Mouse (Mus musculus) stomach, embryonic 14.5 days (tissue): ENCODE measurements around the gene Hkdc1. TPM values are rescaled to one million over a fixed set of nuclear protein-coding genes. Genes with fewer than 3 reads are reported as not detected.

ENCODE experiments used
- ATAC-seq: fragments of 200-750 bp; cut with Nextera tagmentation; 2 replicates; pipeline ENCODE4 v1.8.0; 2017; ENCODE audit warnings: low read depth, moderate TSS enrichment; ENCODE audit not compliant: insufficient number of reproducible peaks, insufficient read depth, low FRiP score
- H3K27ac ChIP-seq: fragments of 300-500 bp; sonication (generic); 2 replicates; pipeline ENCODE4 v1.5.1; 2014; ENCODE audit warnings: mild to moderate bottlenecking, low read length, moderate library complexity, mixed read lengths
- H3K27me3 ChIP-seq: fragments of 300-500 bp; sonication (generic); 2 replicates; pipeline ENCODE4 v1.6.1; 2014; ENCODE audit warnings: low read length, control low read depth, mixed read lengths; ENCODE audit not compliant: control insufficient read depth, insufficient read depth
- H3K36me3 ChIP-seq: fragments of 300-500 bp; sonication (generic); 2 replicates; pipeline ENCODE4 v1.6.1; 2014; ENCODE audit warnings: mild to moderate bottlenecking, control low read depth, low read length, moderate library complexity, mixed read lengths; ENCODE audit not compliant: control insufficient read depth, insufficient read depth
- H3K4me1 ChIP-seq: fragments of 300-500 bp; sonication (generic); 2 replicates; pipeline ENCODE4 v1.6.1; 2014; ENCODE audit warnings: low read length, control low read depth, mixed read lengths; ENCODE audit not compliant: control insufficient read depth, insufficient read depth
- H3K4me2 ChIP-seq: fragments of 300-500 bp; sonication (generic); replicated peaks from 2 replicates; pipeline ENCODE4 v1.6.1; 2014; ENCODE audit warnings: low read depth, low read length, control low read depth
- H3K4me3 ChIP-seq: fragments of 300-500 bp; sonication (generic); 2 replicates; pipeline ENCODE4 v1.5.1; 2014; ENCODE audit warnings: low read depth, low read length, control low read depth
- H3K9ac ChIP-seq: fragments of 300-500 bp; sonication (generic); replicated peaks from 2 replicates; pipeline ENCODE4 v1.6.1; 2014; ENCODE audit warnings: low read depth, mild to moderate bottlenecking, control low read depth, low read length, moderate library complexity, mixed read lengths
- H3K9me3 ChIP-seq: fragments of 300-500 bp; sonication (generic); 2 replicates; pipeline ENCODE4 v1.6.1; 2016; ENCODE audit warnings: low read depth, low read length, control low read depth; ENCODE audit not compliant: control insufficient read depth
- WGBS: fragments of 180-500 bp; shearing (Covaris S2); extraction: QIAGEN DNeasy Blood & Tissue Kit; methylation state at CpG from one replicate; pipeline ENCODE4 v1.1.7; 2014; 5-methylcytosine and 5-hydroxymethylcytosine counted together
- polyA plus RNA-seq: library from polyadenylated mRNA; unstranded; fragments of >200 nt; fragmentation: Nextera tagmentation; extraction: Ambion mirVana; gene quantifications from 2 replicates; pipeline ENCODE4 v1.2.1, GENCODE M21; 2014

Gene Hkdc1
- polyA plus RNA-seq, 1 experiment from 2014 or later: 2.0 TPM

GRCm38 (mm10) chr10:62425081-62425871 is 3.0 kb upstream of the Hkdc1 start:
- no peaks in the 10 kb centered on the region for H3K27me3 ChIP-seq
- 34% methylated on average over 9 of the region's 9 CpGs for WGBS
- H3K4me2 ChIP-seq: no peak overlapping the region
- H3K36me3 ChIP-seq: peaks cover 22% of the 10 kb centered on the region
- H3K4me3 ChIP-seq: no peak overlapping the region
- ATAC-seq: peak; percentile 43; the same call in 1 of the 2 replicates
- H3K27ac ChIP-seq: peak overlapping the region; percentile 44; the same call in 1 of the 2 replicates
- H3K9ac ChIP-seq: no peak overlapping the region
- H3K4me1 ChIP-seq: 0 out of 2 replicates have a peak, but pooled peaks cover 8% of the 10 kb centered on the region
- no peaks in the 10 kb centered on the region for H3K9me3 ChIP-seq

GRCm38 (mm10) chr10:62421127-62421526 is 1.2 kb downstream of the Hkdc1 start:
- Histone ChIP-seq H3K27ac (peak overlapping the region; percentile 1; the same call in 1 of the 2 replicates), H3K4me3 (no peak overlapping the region), H3K36me3 (no peaks in the 10 kb centered on the region), H3K27me3 (no peaks in the 10 kb centered on the region), H3K4me2 (no peak overlapping the region), H3K4me1 (0 out of 2 replicates have a peak, but pooled peaks cover 8% of the 10 kb centered on the region), H3K9ac (no peak overlapping the region), H3K9me3 (no peaks in the 10 kb centered on the region)
- ATAC-seq: no peak
- 63% methylated on average over 3 of the region's 3 CpGs for WGBS

GRCm38 (mm10) chr10:62420399-62420798 is 1.9 kb downstream of the Hkdc1 start:
- no peak overlapping the region for H3K9ac ChIP-seq
- H3K4me2 ChIP-seq: no peak overlapping the region
- ATAC-seq: no peak
- H3K36me3 ChIP-seq: no peaks in the 10 kb centered on the region
- 0 out of 2 replicates have a peak, but pooled peaks cover 6% of the 10 kb centered on the region for H3K4me1 ChIP-seq
- peak overlapping the region; percentile 1; the same call in 1 of the 2 replicates for H3K27ac ChIP-seq
- 56% methylated on average over 6 of the region's 6 CpGs for WGBS
- no peak overlapping the region for H3K4me3 ChIP-seq
- no peaks in the 10 kb centered on the region for H3K27me3 ChIP-seq
- no peaks in the 10 kb centered on the region for H3K9me3 ChIP-seq

GRCm38 (mm10) chr10:62419422-62419821 is 2.9 kb downstream of the Hkdc1 start:
- Histone ChIP-seq H3K4me3 (no peak overlapping the region), H3K27ac (no peak overlapping the region), H3K4me2 (no peak overlapping the region), H3K9ac (no peak overlapping the region), H3K36me3 (no peaks in the 10 kb centered on the region), H3K27me3 (no peaks in the 10 kb centered on the region), H3K9me3 (no peaks in the 10 kb centered on the region), H3K4me1 (0 out of 2 replicates have a peak, but pooled peaks cover 2% of the 10 kb centered on the region)
- ATAC-seq: no peak
- WGBS: 66% methylated on average over 5 of the region's 5 CpGs

- H3K27me3 ChIP-seq: no peaks in the 10 kb centered on the region
- no peak overlapping the region for H3K4me3 ChIP-seq
- no peaks in the 10 kb centered on the region for H3K36me3 ChIP-seq
- ATAC-seq: no peak
- no peak overlapping the region for H3K27ac ChIP-seq
- no peaks in the 10 kb centered on the region for H3K4me1 ChIP-seq
- no peak overlapping the region for H3K4me2 ChIP-seq
- 78% methylated on average over 7 of the region's 7 CpGs for WGBS
- H3K9me3 ChIP-seq: no peaks in the 10 kb centered on the region
- H3K9ac ChIP-seq: no peak overlapping the region
Observed at GRCm38 (mm10) chr10:62418831-62419356, 3.4 kb downstream of the Hkdc1 start.

- WGBS: 18% methylated on average over 4 of the region's 4 CpGs
Observed at GRCm38 (mm10) chr10:62413606-62413982, 8.7 kb downstream of the Hkdc1 start.

GRCm38 (mm10) chr10:62412906-62413605 is 9.2 kb downstream of the Hkdc1 start:
- no peaks in the 10 kb centered on the region for H3K4me1 ChIP-seq
- peak overlapping the region; percentile 80 for H3K27ac ChIP-seq
- H3K9me3 ChIP-seq: no peaks in the 10 kb centered on the region
- H3K36me3 ChIP-seq: no peaks in the 10 kb centered on the region
- H3K4me2 ChIP-seq: no peak overlapping the region
- no peaks in the 10 kb centered on the region for H3K27me3 ChIP-seq
- WGBS: 8% methylated on average over 8 of the region's 8 CpGs
- ATAC-seq: peak; percentile 82
- H3K9ac ChIP-seq: no peak overlapping the region
- no peak overlapping the region for H3K4me3 ChIP-seq

More at GRCm38 (mm10) chr10:62413606-62413982, 8.7 kb downstream of the Hkdc1 start:
- no peaks in the 10 kb centered on the region for H3K36me3 ChIP-seq
- no peak overlapping the region for H3K4me2 ChIP-seq
- H3K9me3 ChIP-seq: no peaks in the 10 kb centered on the region
- peak; percentile 60 for ATAC-seq
- no peak overlapping the region for H3K4me3 ChIP-seq
- no peaks in the 10 kb centered on the region for H3K27me3 ChIP-seq
- H3K4me1 ChIP-seq: no peaks in the 10 kb centered on the region
- no peak overlapping the region for H3K9ac ChIP-seq
- H3K27ac ChIP-seq: peak overlapping the region; percentile 80
